Mouse (Mus musculus): Measurements from ENCODE around the gene P2ry2. TPM values are rescaled to one million over a fixed set of nuclear protein-coding genes. Genes with fewer than 3 reads are reported as not detected.

Gene P2ry2
- 3.4 and 6.7 TPM in 2 replicates for polyA plus RNA-seq (2012; ENCODE audit: low replicate concordance)

GRCm38 (mm10) chr7:101012541-101012940, at the start of gene P2ry2:
Gene P2ry2 (minus strand): TSS chr7:101012866.

DNA sequence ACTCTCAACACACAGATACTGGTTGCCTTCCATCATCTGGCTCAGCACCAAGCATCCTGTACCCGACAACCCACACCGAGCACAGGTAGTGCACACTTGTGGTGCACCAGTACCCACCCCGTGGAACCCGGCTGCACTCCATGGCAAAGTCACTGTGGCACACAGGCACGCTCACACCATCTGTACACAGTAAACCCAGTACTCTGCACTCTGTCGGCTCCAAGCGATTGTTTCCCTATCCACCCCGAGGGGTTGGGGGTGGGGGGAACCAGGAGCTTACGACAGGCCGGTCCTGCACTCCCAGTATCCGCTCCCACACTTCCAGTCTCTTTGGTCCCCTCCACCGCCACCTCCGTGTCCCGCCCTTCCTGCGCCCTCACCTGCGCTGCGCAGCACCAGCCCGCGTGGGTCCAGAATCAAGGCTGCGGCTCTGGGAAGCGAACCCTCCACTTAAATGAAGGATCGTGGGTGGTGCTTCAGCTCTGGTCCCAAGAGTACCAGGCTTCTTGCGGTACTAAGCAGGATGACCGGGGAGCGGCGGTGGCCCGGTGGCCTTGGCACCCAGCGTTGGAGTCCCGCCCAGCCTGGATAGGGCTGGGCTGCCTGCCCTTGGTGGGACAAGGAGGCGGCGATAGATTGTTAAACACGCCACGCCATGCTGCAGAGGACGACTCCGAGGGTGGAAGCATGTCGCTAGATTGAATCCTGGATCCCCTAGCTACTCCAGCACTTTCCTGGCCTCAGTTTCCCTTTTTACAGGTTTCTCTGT, 38.3 kb downstream of the P2ry2 start, which contains the start of gene P2ry6:
Gene P2ry6 (minus strand): TSS at position 515 of the 769 bp plus-strand sequence.

Other genes with a start within 250 kb of the P2ry2 start
- gene Relt, start 149.4 kb downstream of the P2ry2 start, polyA plus RNA-seq (2012; ENCODE audit: low replicate concordance): 56.3 and 97.0 TPM in 2 replicates
- 0.43 and 0.77 TPM in 2 replicates for gene Arhgef17, start 80.8 kb downstream of the P2ry2 start, polyA plus RNA-seq (2012; ENCODE audit: low replicate concordance)
- 16.2 and 16.9 TPM in 2 replicates for gene P2ry6, start 38.2 kb downstream of the P2ry2 start, polyA plus RNA-seq (2012; ENCODE audit: low replicate concordance)
- gene Fchsd2, start 80.0 kb upstream of the P2ry2 start, polyA plus RNA-seq (2012; ENCODE audit: low replicate concordance): 23.6 and 84.0 TPM in 2 replicates